Mouse (Mus musculus): ENCODE measurements around the gene Gm5751. TPM values are rescaled to one million over a fixed set of nuclear protein-coding genes. Genes with fewer than 3 reads are reported as not detected.
A peak's percentile ranks its signal among the peaks of the same experiment; 100 is the strongest.
"Not testable (repeated sequence)": the region's sequence is repeated elsewhere in the genome, so short reads cannot be mapped to it uniquely, and the experiment has no call there.

Gm5751 gene
- total RNA-seq (2018; cell fraction: chromatin; rRNA removed), result not detected
- total RNA-seq (2018; cell fraction: cytosol; rRNA removed), result not detected
- not detected for total RNA-seq (2018; cell fraction: nucleus; rRNA removed)
- polyA plus RNA-seq (2018), result not detected in 3 replicates

GRCm38 (mm10) chrX:8873953-8874352, at the start of gene Gm5751:
Gm5751 (plus strand) TSS chrX:8874253.
- 91% methylated on average over 3 of the region's 4 CpGs for WGBS (ENCODE audit: missing documents)
- H3K27ac ChIP-seq; H3K79me2 ChIP-seq (ENCODE audit: inconsistent target); H3K4me3 ChIP-seq (ENCODE audit: inconsistent target); H3K36me3 ChIP-seq (ENCODE audit: inconsistent target): not testable (repeated sequence)

GRCm38 (mm10) chrX:8832043-8832442, 42.0 kb upstream of the Gm5751 start:
- no peak overlapping the region for H3K4me3 ChIP-seq (ENCODE audit: inconsistent target)
- no peaks in the 10 kb centered on the region for H3K79me2 ChIP-seq (ENCODE audit: inconsistent target)
- H3K27ac ChIP-seq, result no peak overlapping the region
- no peaks in the 10 kb centered on the region for H3K36me3 ChIP-seq (ENCODE audit: inconsistent target)

- Histone ChIP-seq H3K27ac (no peak within 1 kb of the TSS), H3K79me2 (ENCODE audit: inconsistent target) (no peaks in the 10 kb centered on the region), H3K36me3 (ENCODE audit: inconsistent target) (no peaks in the 10 kb centered on the region), H3K4me3 (ENCODE audit: inconsistent target) (no peak within 1 kb of the TSS)
- WGBS (ENCODE audit: missing documents), result 89% methylated on average over 1 of the region's 1 CpGs
Observed at GRCm38 (mm10) chrX:8843694-8844093, 30.4 kb upstream of the Gm5751 start, which contains the start of gene Gm6592. Gm6592 (plus strand) TSS chrX:8843994.

GRCm38 (mm10) chrX:8852486-8852885, 21.6 kb upstream of the Gm5751 start:
- no peaks in the 10 kb centered on the region for H3K36me3 ChIP-seq (ENCODE audit: inconsistent target)
- no peak overlapping the region for H3K27ac ChIP-seq
- 93% methylated on average over 6 of the region's 10 CpGs for WGBS (ENCODE audit: missing documents)
- H3K4me3 ChIP-seq (ENCODE audit: inconsistent target), result no peak overlapping the region
- no peaks in the 10 kb centered on the region for H3K79me2 ChIP-seq (ENCODE audit: inconsistent target)

GRCm38 (mm10) chrX:8864331-8864730, 9.7 kb upstream of the Gm5751 start:
- H3K4me3 ChIP-seq (ENCODE audit: inconsistent target); H3K79me2 ChIP-seq (ENCODE audit: inconsistent target); H3K36me3 ChIP-seq (ENCODE audit: inconsistent target); H3K27ac ChIP-seq: not testable (repeated sequence)
- 7% methylated on average over 3 of the region's 3 CpGs for WGBS (ENCODE audit: missing documents)

- Histone ChIP-seq H3K36me3 (ENCODE audit: inconsistent target) (no peaks in the 10 kb centered on the region), H3K4me3 (ENCODE audit: inconsistent target) (no peak overlapping the region), H3K79me2 (ENCODE audit: inconsistent target) (no peaks in the 10 kb centered on the region), H3K27ac (no peak overlapping the region)
- WGBS (ENCODE audit: missing documents), result 92% methylated on average over 4 of the region's 4 CpGs
Observed at GRCm38 (mm10) chrX:8884336-8884735, 10.3 kb downstream of the Gm5751 start.

- WGBS (ENCODE audit: missing documents), result 58% methylated on average over 3 of the region's 9 CpGs
- no peaks in the 10 kb centered on the region for H3K79me2 ChIP-seq (ENCODE audit: inconsistent target)
- no peak overlapping the region for H3K27ac ChIP-seq
- H3K36me3 ChIP-seq (ENCODE audit: inconsistent target), result no peaks in the 10 kb centered on the region
- H3K4me3 ChIP-seq (ENCODE audit: inconsistent target), result no peak overlapping the region
Observed at GRCm38 (mm10) chrX:8891975-8892342, 17.9 kb downstream of the Gm5751 start.

- Histone ChIP-seq H3K4me3 (ENCODE audit: inconsistent target) (no peak within 1 kb of the TSS), H3K27ac (no peak within 1 kb of the TSS), H3K79me2 (ENCODE audit: inconsistent target) (no peaks in the 10 kb centered on the region), H3K36me3 (ENCODE audit: inconsistent target) (no peaks in the 10 kb centered on the region)
- 24% methylated on average over 36 of the region's 95 CpGs for WGBS (ENCODE audit: missing documents)
Observed at GRCm38 (mm10) chrX:8892343-8893155, 18.5 kb downstream of the Gm5751 start, which contains the start of gene B630019K06Rik. B630019K06Rik (plus strand) TSS chrX:8892382.

- Histone ChIP-seq H3K27ac (no peak overlapping the region), H3K4me3 (ENCODE audit: inconsistent target) (peak overlapping the region; percentile 25), H3K36me3 (ENCODE audit: inconsistent target) (no peaks in the 10 kb centered on the region), H3K79me2 (ENCODE audit: inconsistent target) (no peaks in the 10 kb centered on the region)
- WGBS (ENCODE audit: missing documents), result 13% methylated on average over 40 of the region's 42 CpGs
Observed at GRCm38 (mm10) chrX:8893182-8893651, 19.2 kb downstream of the Gm5751 start.

GRCm38 (mm10) chrX:8900823-8901222, 26.8 kb downstream of the Gm5751 start:
- 89% methylated on average over 2 of the region's 4 CpGs for WGBS (ENCODE audit: missing documents)
- Histone ChIP-seq H3K27ac (no peak overlapping the region), H3K79me2 (ENCODE audit: inconsistent target) (no peaks in the 10 kb centered on the region), H3K4me3 (ENCODE audit: inconsistent target) (no peak overlapping the region), H3K36me3 (ENCODE audit: inconsistent target) (no peaks in the 10 kb centered on the region)

GRCm38 (mm10) chrX:8901906-8902472, 27.9 kb downstream of the Gm5751 start:
- no peak overlapping the region for H3K27ac ChIP-seq
- no peak overlapping the region for H3K4me3 ChIP-seq (ENCODE audit: inconsistent target)
- WGBS (ENCODE audit: missing documents), result 58% methylated on average over 7 of the region's 7 CpGs
- H3K36me3 ChIP-seq (ENCODE audit: inconsistent target), result no peaks in the 10 kb centered on the region
- H3K79me2 ChIP-seq (ENCODE audit: inconsistent target), result no peaks in the 10 kb centered on the region

- WGBS (ENCODE audit: missing documents), result 82% methylated on average over 3 of the region's 4 CpGs
- Histone ChIP-seq H3K4me3 (ENCODE audit: inconsistent target) (no peak overlapping the region), H3K27ac (no peak overlapping the region), H3K79me2 (ENCODE audit: inconsistent target) (no peaks in the 10 kb centered on the region), H3K36me3 (ENCODE audit: inconsistent target) (no peaks in the 10 kb centered on the region)
Observed at GRCm38 (mm10) chrX:8921080-8921479, 47.0 kb downstream of the Gm5751 start.

GRCm38 (mm10) chrX:8921813-8922607, 48.0 kb downstream of the Gm5751 start:
- 65% methylated on average over 9 of the region's 9 CpGs for WGBS (ENCODE audit: missing documents)
- no peak overlapping the region for H3K27ac ChIP-seq
- H3K4me3 ChIP-seq (ENCODE audit: inconsistent target), result no peak overlapping the region
- H3K36me3 ChIP-seq (ENCODE audit: inconsistent target), result no peaks in the 10 kb centered on the region
- no peaks in the 10 kb centered on the region for H3K79me2 ChIP-seq (ENCODE audit: inconsistent target)

- Histone ChIP-seq H3K79me2 (ENCODE audit: inconsistent target) (no peaks in the 10 kb centered on the region), H3K27ac (no peak overlapping the region)
- 50% methylated on average over 4 of the region's 4 CpGs for WGBS (ENCODE audit: missing documents)
Observed at GRCm38 (mm10) chrX:8927308-8927707, 53.3 kb downstream of the Gm5751 start.

More at GRCm38 (mm10) chrX:8927308-8927707, 53.3 kb downstream of the Gm5751 start:
- no peaks in the 10 kb centered on the region for H3K36me3 ChIP-seq (ENCODE audit: inconsistent target)
- no peak overlapping the region for H3K4me3 ChIP-seq (ENCODE audit: inconsistent target)

Measured in macrophage (primary cell).